Mouse (Mus musculus): ENCODE measurements around the gene Insrr. TPM values are rescaled to one million over a fixed set of nuclear protein-coding genes. Genes with fewer than 3 reads are reported as not detected.

The Insrr gene
- polyA plus RNA-seq, 2 experiments: 0.22 to 1.4 TPM

DNA sequence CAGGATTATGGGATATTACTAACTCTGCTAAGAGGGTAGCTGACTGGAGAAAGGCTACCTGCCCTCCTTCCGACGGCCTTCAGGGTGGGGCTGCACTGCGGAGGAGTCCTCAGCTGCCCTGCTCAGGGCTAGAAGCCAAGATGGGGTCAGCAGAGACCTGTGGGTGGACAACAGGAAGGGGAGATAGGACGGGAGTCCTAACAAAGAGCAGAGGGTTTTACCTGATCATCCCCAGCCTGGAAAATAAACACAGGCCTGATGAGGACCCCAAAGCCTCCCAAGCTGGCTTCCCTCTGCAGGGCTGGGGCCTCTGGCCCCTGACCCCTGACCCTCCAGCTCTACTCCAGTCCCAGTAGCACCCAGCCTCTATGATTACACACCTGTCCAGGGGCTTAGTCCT lies 33.5 kb upstream of the Insrr start:
- DNase-seq (ENCODE audit: low spot score) (no peak), ATAC-seq (ENCODE audit: low FRiP score, low read depth) (no peak)
- Histone ChIP-seq H3K4me2 (replicated peaks; ENCODE audit: low read depth, low read length, severe bottlenecking) (peak overlapping the region; percentile 41), H3K27me3 (ENCODE audit: control insufficient read depth, insufficient read depth, low read length) (no peaks in the 10 kb centered on the region), H3K4me1 (ENCODE audit: control insufficient read depth, insufficient read depth, low read length) (peaks cover 56% of the 10 kb centered on the region), H3K27ac (replicated peaks; ENCODE audit: low read depth, low read length) (peak overlapping the region; percentile 88), H3K9me3 (ENCODE audit: control insufficient read depth, low read length) (no peaks in the 10 kb centered on the region), H3K9ac (ENCODE audit: low read depth, low read length, severe bottlenecking) (no peak overlapping the region), H3K4me3 (replicated peaks; ENCODE audit: low read length) (no peak overlapping the region), H3K36me3 (ENCODE audit: control insufficient read depth, insufficient read depth, low read length) (peaks cover 5% of the 10 kb centered on the region)
- WGBS: 38% methylated on average over 4 of the region's 4 CpGs
- no peak for TF ChIP-seq POLR2A (IDR thresholded peaks at IDR 0.05; ENCODE audit: borderline replicate concordance, extremely low read depth, insufficient read depth, insufficient read length)

DNA sequence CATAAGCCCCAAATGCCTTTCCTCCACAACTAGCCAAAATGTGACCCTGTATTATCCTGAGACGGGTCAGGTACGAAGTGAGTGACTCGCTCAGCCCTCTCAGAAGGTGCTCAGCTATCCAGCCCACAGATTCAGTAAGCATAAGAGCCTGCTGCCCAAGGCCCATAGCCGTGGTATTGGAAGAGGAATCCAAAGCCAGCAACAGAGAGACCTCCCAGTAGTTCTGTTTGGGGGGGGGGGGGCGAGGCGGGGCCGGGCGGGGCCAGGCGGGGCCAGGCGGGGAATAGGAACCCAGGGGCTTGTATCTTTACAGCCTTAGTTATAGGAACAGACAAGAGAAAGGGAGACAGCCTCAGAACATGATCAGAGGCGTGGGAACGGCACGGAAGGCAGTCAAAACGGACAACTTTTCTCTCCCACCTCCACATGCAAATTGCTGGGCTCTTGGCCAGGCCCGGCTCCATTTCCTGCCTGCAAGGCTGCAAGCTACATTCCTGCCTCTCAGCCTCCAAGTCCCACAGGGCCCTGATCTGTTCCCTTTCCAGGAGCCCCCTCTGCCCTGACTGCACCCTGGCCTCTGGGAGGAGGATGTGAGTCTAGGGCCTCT lies 33.0 kb upstream of the Insrr start:
- Histone ChIP-seq H3K27ac (replicated peaks; ENCODE audit: low read depth, low read length) (peak overlapping the region; percentile 88), H3K36me3 (ENCODE audit: control insufficient read depth, insufficient read depth, low read length) (peaks cover 5% of the 10 kb centered on the region), H3K4me3 (replicated peaks; ENCODE audit: low read length) (peak overlapping the region; percentile 11; the same call in 1 of the 2 replicates), H3K9me3 (ENCODE audit: control insufficient read depth, low read length) (no peaks in the 10 kb centered on the region), H3K9ac (ENCODE audit: low read depth, low read length, severe bottlenecking) (peak overlapping the region; percentile 38), H3K27me3 (ENCODE audit: control insufficient read depth, insufficient read depth, low read length) (no peaks in the 10 kb centered on the region), H3K4me2 (replicated peaks; ENCODE audit: low read depth, low read length, severe bottlenecking) (peak overlapping the region; percentile 41), H3K4me1 (ENCODE audit: control insufficient read depth, insufficient read depth, low read length) (peaks cover 56% of the 10 kb centered on the region)
- peak; percentile 89 for DNase-seq (ENCODE audit: low spot score)
- no peak for TF ChIP-seq POLR2A (IDR thresholded peaks at IDR 0.05; ENCODE audit: borderline replicate concordance, extremely low read depth, insufficient read depth, insufficient read length)
- WGBS: 8% methylated on average over 15 of the region's 15 CpGs
- peak; percentile 74 for ATAC-seq (ENCODE audit: low FRiP score, low read depth)

DNA sequence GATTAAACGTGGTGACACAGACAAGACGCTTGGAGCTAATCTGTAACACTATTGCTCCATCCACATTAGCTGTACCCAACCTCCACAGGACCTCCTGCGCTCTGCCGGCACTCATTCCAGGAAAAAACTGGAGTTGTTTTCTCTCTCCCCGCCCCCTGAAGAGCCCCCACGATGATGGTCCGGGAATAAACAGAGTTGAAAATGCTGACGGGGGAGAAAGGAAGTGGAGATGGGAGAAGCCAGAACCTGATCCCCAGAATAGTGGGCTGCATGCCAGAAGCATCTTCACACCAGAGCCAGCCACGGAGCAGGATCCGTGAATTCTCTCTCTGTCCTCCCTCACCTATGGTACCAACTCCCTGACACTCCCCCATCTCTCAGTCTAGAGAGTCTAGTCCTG lies 32.2 kb upstream of the Insrr start:
- 23% methylated on average over 10 of the region's 10 CpGs for WGBS
- peak overlapping the region; percentile 41 for H3K4me2 ChIP-seq (replicated peaks; ENCODE audit: low read depth, low read length, severe bottlenecking)
- no peak overlapping the region for H3K4me3 ChIP-seq (replicated peaks; ENCODE audit: low read length)
- DNase-seq (ENCODE audit: low spot score) (peak; percentile 52), ATAC-seq (ENCODE audit: low FRiP score, low read depth) (peak; percentile 2; the same call in 1 of the 2 replicates)
- H3K27ac ChIP-seq (replicated peaks; ENCODE audit: low read depth, low read length): peak overlapping the region; percentile 88
- no peaks in the 10 kb centered on the region for H3K27me3 ChIP-seq (ENCODE audit: control insufficient read depth, insufficient read depth, low read length)
- no peaks in the 10 kb centered on the region for H3K9me3 ChIP-seq (ENCODE audit: control insufficient read depth, low read length)
- 0 out of 2 replicates have a peak overlapping the region, but pooled peaks have one; percentile 38 for H3K9ac ChIP-seq (ENCODE audit: low read depth, low read length, severe bottlenecking)
- TF ChIP-seq POLR2A (IDR thresholded peaks at IDR 0.05; ENCODE audit: borderline replicate concordance, extremely low read depth, insufficient read depth, insufficient read length): no peak
- peaks cover 56% of the 10 kb centered on the region for H3K4me1 ChIP-seq (ENCODE audit: control insufficient read depth, insufficient read depth, low read length)
- peaks cover under 1% of the 10 kb centered on the region; the same call in 1 of the 2 replicates for H3K36me3 ChIP-seq (ENCODE audit: control insufficient read depth, insufficient read depth, low read length)

DNA sequence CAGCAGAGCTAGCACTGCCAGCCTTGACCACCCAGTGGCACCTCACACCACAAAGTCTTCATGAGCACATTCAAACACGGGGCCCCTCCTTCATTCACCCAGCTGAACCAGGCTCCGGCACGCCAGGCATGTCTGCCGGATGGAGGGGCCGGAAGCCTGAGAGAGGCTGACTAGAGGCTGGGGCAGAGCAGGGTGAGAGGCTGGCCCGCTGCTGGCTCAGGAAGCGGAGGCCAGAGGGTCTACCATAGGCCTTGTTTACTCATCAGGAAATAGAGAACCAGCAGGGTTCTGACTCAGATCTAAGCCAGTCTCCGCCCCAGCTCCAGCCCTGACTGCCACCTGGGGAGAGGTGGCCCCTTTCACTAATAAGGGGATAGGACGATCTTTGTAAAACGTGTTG lies 31.7 kb upstream of the Insrr start:
- peak overlapping the region; percentile 25; the same call in 1 of the 2 replicates for H3K9ac ChIP-seq (ENCODE audit: low read depth, low read length, severe bottlenecking)
- ATAC-seq (ENCODE audit: low FRiP score, low read depth): no peak

DNA sequence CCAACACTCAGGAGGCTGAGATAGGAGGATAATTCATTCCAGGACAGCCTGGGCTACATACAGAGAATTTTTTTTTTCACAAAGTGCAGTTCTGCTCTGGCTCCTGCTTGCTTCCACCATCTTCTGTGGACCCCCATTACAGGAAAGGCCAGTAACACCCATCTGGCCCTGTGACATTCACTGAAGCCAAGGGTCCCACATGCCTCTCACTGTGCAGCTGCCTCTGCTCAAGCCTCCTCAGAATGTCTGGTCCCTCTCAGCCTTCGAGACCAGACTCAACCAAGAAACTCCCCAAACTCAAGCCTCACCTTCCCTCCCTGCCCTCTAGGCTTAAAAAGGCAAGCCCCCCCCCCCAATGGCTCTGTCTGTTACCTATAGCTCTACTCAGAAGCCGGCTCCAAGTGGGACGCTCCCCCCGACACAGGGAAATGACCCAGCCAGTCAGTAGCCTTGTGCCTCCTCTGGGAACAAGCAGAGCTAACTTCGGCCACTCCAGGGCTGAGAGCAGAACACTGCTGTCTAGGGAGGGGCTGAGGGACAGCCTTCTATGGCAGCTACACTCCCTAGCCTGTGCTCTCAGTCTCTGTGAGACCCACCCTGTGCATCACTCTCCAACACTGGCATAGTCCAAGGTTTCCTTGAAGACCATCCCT lies 31.0 kb upstream of the Insrr start:
- H3K9me3 ChIP-seq (ENCODE audit: control insufficient read depth, low read length): no peaks in the 10 kb centered on the region

More for the DNA sequence above, 31.7 kb upstream of the Insrr start:
- TF ChIP-seq POLR2A (IDR thresholded peaks at IDR 0.05; ENCODE audit: borderline replicate concordance, extremely low read depth, insufficient read depth, insufficient read length): no peak
- no peak overlapping the region for H3K4me3 ChIP-seq (replicated peaks; ENCODE audit: low read length)
- peak overlapping the region; percentile 41; the same call in 1 of the 2 replicates for H3K4me2 ChIP-seq (replicated peaks; ENCODE audit: low read depth, low read length, severe bottlenecking)
- H3K27ac ChIP-seq (replicated peaks; ENCODE audit: low read depth, low read length): peak overlapping the region; percentile 88
- no peaks in the 10 kb centered on the region for H3K9me3 ChIP-seq (ENCODE audit: control insufficient read depth, low read length)
- H3K27me3 ChIP-seq (ENCODE audit: control insufficient read depth, insufficient read depth, low read length): no peaks in the 10 kb centered on the region
- H3K36me3 ChIP-seq (ENCODE audit: control insufficient read depth, insufficient read depth, low read length): no peaks in the 10 kb centered on the region
- H3K4me1 ChIP-seq (ENCODE audit: control insufficient read depth, insufficient read depth, low read length): peaks cover 56% of the 10 kb centered on the region
- DNase-seq (ENCODE audit: low spot score): no peak
- WGBS: 9% methylated on average over 10 of the region's 10 CpGs

More for the DNA sequence above, 31.0 kb upstream of the Insrr start:
- DNase-seq (ENCODE audit: low spot score): no peak
- Histone ChIP-seq H3K4me2 (replicated peaks; ENCODE audit: low read depth, low read length, severe bottlenecking) (peak overlapping the region; percentile 41; the same call in 1 of the 2 replicates), H3K27ac (replicated peaks; ENCODE audit: low read depth, low read length) (peak overlapping the region; percentile 88), H3K4me3 (replicated peaks; ENCODE audit: low read length) (no peak overlapping the region), H3K4me1 (ENCODE audit: control insufficient read depth, insufficient read depth, low read length) (peaks cover 56% of the 10 kb centered on the region), H3K36me3 (ENCODE audit: control insufficient read depth, insufficient read depth, low read length) (no peaks in the 10 kb centered on the region), H3K9ac (ENCODE audit: low read depth, low read length, severe bottlenecking) (no peak overlapping the region), H3K27me3 (ENCODE audit: control insufficient read depth, insufficient read depth, low read length) (no peaks in the 10 kb centered on the region)
- TF ChIP-seq POLR2A (IDR thresholded peaks at IDR 0.05; ENCODE audit: borderline replicate concordance, extremely low read depth, insufficient read depth, insufficient read length): no peak
- ATAC-seq (ENCODE audit: low FRiP score, low read depth): no peak
- WGBS: 59% methylated on average over 5 of the region's 5 CpGs
